11 mouse cellular contexts compared by ENCODE assay signal in the genomic region with DNA sequence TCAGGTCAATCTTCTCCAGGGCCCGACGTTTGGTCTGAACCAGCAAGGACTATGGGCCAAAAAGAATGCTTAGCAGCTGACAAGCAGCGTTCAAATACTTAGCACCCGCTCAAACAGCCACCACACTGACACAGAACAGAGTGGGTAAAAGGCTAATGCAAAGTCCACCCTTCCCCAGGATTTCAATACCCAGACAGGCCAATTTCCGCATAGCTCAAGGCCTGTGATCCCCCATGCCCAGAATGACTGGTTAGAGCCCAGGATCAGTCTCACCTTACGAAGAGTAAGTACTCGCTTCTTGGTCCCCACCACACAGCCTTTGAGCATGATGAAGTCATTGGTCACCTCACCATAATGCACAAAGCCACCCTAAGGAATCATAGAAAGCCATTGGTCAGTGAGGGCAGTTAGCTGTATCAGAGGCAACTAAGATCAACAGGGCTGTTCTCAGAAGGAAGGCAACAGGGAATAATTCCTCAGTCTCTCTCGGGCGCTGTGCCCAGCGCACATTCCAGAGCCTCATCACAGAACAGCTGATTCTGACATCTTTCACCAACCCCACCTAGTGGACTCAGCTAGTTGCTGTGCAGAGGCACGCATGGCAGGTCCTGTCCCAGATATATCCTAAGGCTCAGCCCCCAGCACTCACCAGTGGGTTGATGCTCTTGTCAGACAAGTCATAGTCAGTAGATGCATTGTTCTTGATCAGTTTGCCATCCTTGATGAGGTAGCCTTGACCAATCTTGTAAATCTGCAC. TPM values are rescaled to one million over a fixed set of nuclear protein-coding genes. Genes with fewer than 3 reads are reported as not detected.
DNase-seq lines count a peak whose midpoint lies in the region; ATAC-seq and TF ChIP-seq lines count a peak whose summit lies in the region.
"Had no signal": no experiment of that assay in that cellular context is flagged by ENCODE, and none has a peak within 500 bp of the region (broad histone marks: within the 10 kb centered on the region; RNA-seq: fewer than 3 reads in every experiment).

No protein-coding gene starts in this region.

- H3K27me3 ChIP-seq in heart, embryonic 16.5 days (ENCODE audit: control insufficient read depth, insufficient read depth, low read length): no peaks in the 10 kb centered on the region
- no peaks in the 10 kb centered on the region for H3K27me3 ChIP-seq in heart, embryonic 10.5 days (ENCODE audit: insufficient read depth, poor library complexity, severe bottlenecking)
- no peaks in the 10 kb centered on the region for H3K27me3 ChIP-seq in lung, embryonic 14.5 days (ENCODE audit: insufficient read depth, low read length)
- no peaks in the 10 kb centered on the region for H3K27me3 ChIP-seq in Patski
- no peaks in the 10 kb centered on the region for H3K27me3 ChIP-seq in myocyte (ENCODE audit: control insufficient read depth, insufficient read depth, insufficient read length)

- H3ac ChIP-seq in myocyte (ENCODE audit: control insufficient read depth, insufficient read length): no peak overlapping the region

- TF ChIP-seq CTCF in lung, embryonic 14.5 days (IDR thresholded peaks at IDR 0.05; ENCODE audit: low read depth): peak; percentile 35; the same call in 1 of the 2 replicates
- TF ChIP-seq CTCF in Patski (IDR thresholded peaks at IDR 0.05): peak; percentile 65

- H3K9ac ChIP-seq in heart, embryonic 16.5 days (ENCODE audit: low read length): no peak overlapping the region
- no peak overlapping the region for H3K9ac ChIP-seq in lung, embryonic 14.5 days

- ATAC-seq in heart, embryonic 16.5 days (replicated peaks; ENCODE audit: extremely low read depth, insufficient read depth, low FRiP score): no peak; the same call in 1 of the 2 replicates
- ATAC-seq in lung, embryonic 14.5 days (ENCODE audit: insufficient read depth): no peak
- peak; percentile 26 for ATAC-seq in Patski

- no peak for DNase-seq in heart, embryonic 10.5 days (ENCODE audit: low spot score)
- peak; percentile 62 for DNase-seq in lung, embryonic 14.5 days
- DNase-seq in lung, postnatal 25 days (ENCODE audit: low spot score): no peak
- no peak for DNase-seq in Patski (ENCODE audit: low read depth, low spot score)
- DNase-seq in yolk sac, embryonic 10.5 days (ENCODE audit: low spot score): no peak
- DNase-seq in gastrocnemius, postnatal 36 days: no peak
- DNase-seq: adrenal gland, postnatal 10 days; cerebellum, adult 9-10 months; right cerebral cortex, postnatal 14 days had no signal

- H3K79me2 ChIP-seq in myocyte (ENCODE audit: control insufficient read depth, insufficient read depth): peaks cover 36% of the 10 kb centered on the region

- WGBS in heart, embryonic 16.5 days: 63% methylated on average over 11 of the region's 11 CpGs
- WGBS in heart, embryonic 10.5 days: 76% methylated on average over 11 of the region's 11 CpGs
- WGBS in lung, embryonic 14.5 days: 70% methylated on average over 11 of the region's 11 CpGs

- H3K4me3 ChIP-seq in heart, embryonic 16.5 days (ENCODE audit: low read length): no peak overlapping the region
- no peak overlapping the region for H3K4me3 ChIP-seq in heart, embryonic 10.5 days
- H3K4me3 ChIP-seq in lung, embryonic 14.5 days (ENCODE audit: low read depth, low read length): no peak overlapping the region
- no peak overlapping the region for H3K4me3 ChIP-seq in myocyte

- peaks cover 51% of the 10 kb centered on the region for H3K36me3 ChIP-seq in heart, embryonic 16.5 days (ENCODE audit: control insufficient read depth, insufficient read depth)
- peaks cover 60% of the 10 kb centered on the region for H3K36me3 ChIP-seq in heart, embryonic 10.5 days
- H3K36me3 ChIP-seq in lung, embryonic 14.5 days (ENCODE audit: insufficient read depth): peaks cover 64% of the 10 kb centered on the region
- peaks cover 62% of the 10 kb centered on the region for H3K36me3 ChIP-seq in myocyte (ENCODE audit: control insufficient read depth, insufficient read depth)

- no peak overlapping the region for H3K4me2 ChIP-seq in heart, embryonic 16.5 days (ENCODE audit: low read depth, low read length)
- no peak overlapping the region for H3K4me2 ChIP-seq in lung, embryonic 14.5 days
- no peak overlapping the region for H3K4me2 ChIP-seq in myocyte (ENCODE audit: low read depth)

- intact Hi-C loops in gastrocnemius, postnatal 36 days (cut with DNase I): no loop called here

- H3K27ac ChIP-seq in heart, embryonic 16.5 days (ENCODE audit: low read length): 0 out of 2 replicates have a peak overlapping the region, but pooled peaks have one; percentile 40
- no peak overlapping the region for H3K27ac ChIP-seq in heart, embryonic 10.5 days
- H3K27ac ChIP-seq in lung, embryonic 14.5 days (ENCODE audit: low read depth): no peak overlapping the region

- in situ Hi-C loops in Patski (cut with MboI; ENCODE audit: low pct_unique_long_range_greater_than_20kb): loop anchor here (5.0 kb wide), 2 partner anchors 131 to 246 kb away; a partner anchor contains a TSS

- TF ChIP-seq POLR2A in myocyte (IDR thresholded peaks at IDR 0.05; ENCODE audit: insufficient read length, low read depth): peak; percentile 50

- H3K4me1 ChIP-seq in heart, embryonic 16.5 days (ENCODE audit: control insufficient read depth, insufficient read depth, low read length): peaks cover 48% of the 10 kb centered on the region
- H3K4me1 ChIP-seq in heart, embryonic 10.5 days: peaks cover 41% of the 10 kb centered on the region
- no peaks in the 10 kb centered on the region; the same call in 1 of the 2 replicates for H3K4me1 ChIP-seq in lung, embryonic 14.5 days (ENCODE audit: insufficient read depth)

- POLR2A ChIA-PET in Patski (lab: Charles Lee): interaction anchor here (1.4 kb wide), 1 partner anchor 130 kb away, joined by 5 read pairs; no protein-coding TSS in a partner anchor

- no peaks in the 10 kb centered on the region for H3K9me3 ChIP-seq in heart, embryonic 16.5 days (replicated peaks; ENCODE audit: control insufficient read depth, low read length)
- H3K9me3 ChIP-seq in heart, embryonic 10.5 days: no peaks in the 10 kb centered on the region
- H3K9me3 ChIP-seq in lung, embryonic 14.5 days (ENCODE audit: low read depth, low read length): no peaks in the 10 kb centered on the region

- CTCF ChIA-PET in Patski (lab: Charles Lee): interaction anchor here (3.7 to 12.0 kb wide), 2 partner anchors 12 to 134 kb away, joined by 14 to 226 read pairs; no protein-coding TSS in a partner anchor

TF ChIP-seq in myocyte, 11 proteins besides CTCF, POLR2A, EP300 and RAD21:
- TF ChIP-seq MYOD1 (IDR thresholded peaks at IDR 0.05; ENCODE audit: control insufficient read depth in 1 of 3, insufficient read length in 2 of 3, low read depth in 2 of 3): peak in 1 of 3 experiments; percentile 36
- TF ChIP-seq MYOG (IDR thresholded peaks at IDR 0.05; ENCODE audit: control insufficient read depth in 1 of 3, insufficient read depth in 1 of 3, insufficient read length in 2 of 3, low read depth in 2 of 3): peak in 2 of 3 experiments; percentile 16 to 79
- no peak for TF ChIP-seq MAX (IDR thresholded peaks at IDR 0.05; ENCODE audit: low read depth)
- peak; percentile 86 for TF ChIP-seq POLR2AphosphoS2 (IDR thresholded peaks at IDR 0.05; ENCODE audit: insufficient read length, low read depth)
TF ChIP-seq in myocyte: peak in this region for 3.

RNA-seq across cellular contexts. Expression of a gene that starts 12.9 kb away (rescaled TPM):
- 55.4 and 61.2 TPM in 2 replicates for polyA plus RNA-seq in heart, embryonic 16.5 days (2015; fragmentation: Nextera tagmentation; extraction: Ambion mirVana)
- polyA plus RNA-seq in heart, embryonic 10.5 days (2016; fragmentation: Nextera tagmentation; extraction: Ambion mirVana): 6.7 and 11.6 TPM in 2 replicates
- polyA plus RNA-seq in lung, embryonic 14.5 days (2014; fragmentation: Nextera tagmentation; extraction: Ambion mirVana): 14.7 and 14.9 TPM in 2 replicates
- polyA plus RNA-seq in Patski (2021) (91.6 TPM), myocyte (2012; fragmentation: generic; extraction: Trizol) (54.7 TPM)
- total RNA-seq in gastrocnemius, postnatal 36 days (2021): 10 to 100 TPM; 36.2 to 42.2 TPM

RNA-seq across cellular contexts. Expression of a gene that starts 13.4 kb away (rescaled TPM):
- polyA plus RNA-seq in heart, embryonic 16.5 days (2015; fragmentation: Nextera tagmentation; extraction: Ambion mirVana): 606 and 610 TPM in 2 replicates
- polyA plus RNA-seq in heart, embryonic 10.5 days (2016; fragmentation: Nextera tagmentation; extraction: Ambion mirVana): 770 and 980 TPM in 2 replicates
- polyA plus RNA-seq in lung, embryonic 14.5 days (2014; fragmentation: Nextera tagmentation; extraction: Ambion mirVana): 1,315 and 1,365 TPM in 2 replicates
- 938 TPM for polyA plus RNA-seq in Patski (2021)
- 1,089 TPM for polyA plus RNA-seq in myocyte (2012; fragmentation: generic; extraction: Trizol)
- total RNA-seq in gastrocnemius, postnatal 36 days (2021): 10 to 100 TPM; 43.5 to 51.8 TPM

RNA-seq across cellular contexts. Expression of a gene that starts 54.7 kb away (rescaled TPM):
- 29.9 and 33.4 TPM in 2 replicates for polyA plus RNA-seq in heart, embryonic 16.5 days (2015; fragmentation: Nextera tagmentation; extraction: Ambion mirVana)
- 34.2 and 38.1 TPM in 2 replicates for polyA plus RNA-seq in heart, embryonic 10.5 days (2016; fragmentation: Nextera tagmentation; extraction: Ambion mirVana)
- polyA plus RNA-seq in lung, embryonic 14.5 days (2014; fragmentation: Nextera tagmentation; extraction: Ambion mirVana): 32.5 and 34.2 TPM in 2 replicates
- 32.3 TPM for polyA plus RNA-seq in Patski (2021)
- polyA plus RNA-seq in myocyte (2012; fragmentation: generic; extraction: Trizol): 33.3 TPM
- 10 to 100 TPM; 11.9 to 16.4 TPM for total RNA-seq in gastrocnemius, postnatal 36 days (2021)
